Mouse (Mus musculus) CD4-positive, CD25-positive, alpha-beta regulatory T cell, adult 4 months (primary cell): ENCODE results near the gene Pald1. TPM values are rescaled to one million over a fixed set of nuclear protein-coding genes. Genes with fewer than 3 reads are reported as not detected.
A peak's percentile ranks its signal among the peaks of the same experiment; 100 is the strongest.

ENCODE experiments used
- ATAC-seq: one replicate; pipeline ENCODE4 v1.8.0; 2017
- polyA plus RNA-seq, 2 experiments: library from polyadenylated mRNA; unstranded; fragments of 100-300 nt; shearing (Covaris generic); gene quantifications; one replicate each; pipeline ENCODE4 v1.2.1; 2017

The Pald1 gene
- polyA plus RNA-seq, 2 experiments from 2014 or later: not detected

GRCm38 (mm10) chr10:61402480-61402879 is 19.1 kb upstream of the Pald1 start:
- no peak for ATAC-seq

- ATAC-seq: no peak
These were observed 17.1 kb upstream of the Pald1 start for GRCm38 (mm10) chr10:61400407-61400806.

GRCm38 (mm10) chr10:61399156-61399734 is 15.9 kb upstream of the Pald1 start:
- peak; percentile 81 for ATAC-seq

GRCm38 (mm10) chr10:61398125-61398524 is 14.8 kb upstream of the Pald1 start:
- no peak for ATAC-seq

GRCm38 (mm10) chr10:61394476-61395136 is 11.3 kb upstream of the Pald1 start:
- no peak for ATAC-seq

- ATAC-seq: no peak
These were observed 9.3 kb upstream of the Pald1 start for GRCm38 (mm10) chr10:61392584-61392983.

GRCm38 (mm10) chr10:61390148-61390547 is 6.8 kb upstream of the Pald1 start:
- ATAC-seq: no peak

GRCm38 (mm10) chr10:61389020-61389419 is 5.7 kb upstream of the Pald1 start:
- no peak for ATAC-seq

GRCm38 (mm10) chr10:61386284-61386683 is 3.0 kb upstream of the Pald1 start:
- no peak for ATAC-seq

- no peak for ATAC-seq
These were observed 1.8 kb upstream of the Pald1 start for GRCm38 (mm10) chr10:61385174-61385573.

- no peak for ATAC-seq
These were observed 351 bp upstream of the Pald1 start for GRCm38 (mm10) chr10:61383715-61384047.

GRCm38 (mm10) chr10:61382281-61382731 is 1.0 kb downstream of the Pald1 start:
- ATAC-seq: no peak

GRCm38 (mm10) chr10:61381823-61382222 is 1.5 kb downstream of the Pald1 start:
- no peak for ATAC-seq

- no peak for ATAC-seq
These were observed 3.1 kb downstream of the Pald1 start for GRCm38 (mm10) chr10:61380186-61380585.

GRCm38 (mm10) chr10:61379340-61380040 is 3.8 kb downstream of the Pald1 start:
- ATAC-seq: no peak

- no peak for ATAC-seq
These were observed 4.6 kb downstream of the Pald1 start for GRCm38 (mm10) chr10:61378698-61379097.

- no peak for ATAC-seq
These were observed 5.3 kb downstream of the Pald1 start for GRCm38 (mm10) chr10:61378050-61378449.

- ATAC-seq: no peak
These were observed 8.4 kb downstream of the Pald1 start for GRCm38 (mm10) chr10:61374771-61375481.

- no peak for ATAC-seq
These were observed 9.3 kb downstream of the Pald1 start for GRCm38 (mm10) chr10:61374076-61374475.

- no peak for ATAC-seq
These were observed 10.8 kb downstream of the Pald1 start for GRCm38 (mm10) chr10:61372585-61372923.

GRCm38 (mm10) chr10:61371884-61372584 is 11.3 kb downstream of the Pald1 start:
- ATAC-seq: no peak

GRCm38 (mm10) chr10:61370273-61370979 is 12.9 kb downstream of the Pald1 start:
- ATAC-seq: no peak
